Mouse (Mus musculus): ENCODE measurements around the gene Aifm3.

The Aifm3 gene

DNA sequence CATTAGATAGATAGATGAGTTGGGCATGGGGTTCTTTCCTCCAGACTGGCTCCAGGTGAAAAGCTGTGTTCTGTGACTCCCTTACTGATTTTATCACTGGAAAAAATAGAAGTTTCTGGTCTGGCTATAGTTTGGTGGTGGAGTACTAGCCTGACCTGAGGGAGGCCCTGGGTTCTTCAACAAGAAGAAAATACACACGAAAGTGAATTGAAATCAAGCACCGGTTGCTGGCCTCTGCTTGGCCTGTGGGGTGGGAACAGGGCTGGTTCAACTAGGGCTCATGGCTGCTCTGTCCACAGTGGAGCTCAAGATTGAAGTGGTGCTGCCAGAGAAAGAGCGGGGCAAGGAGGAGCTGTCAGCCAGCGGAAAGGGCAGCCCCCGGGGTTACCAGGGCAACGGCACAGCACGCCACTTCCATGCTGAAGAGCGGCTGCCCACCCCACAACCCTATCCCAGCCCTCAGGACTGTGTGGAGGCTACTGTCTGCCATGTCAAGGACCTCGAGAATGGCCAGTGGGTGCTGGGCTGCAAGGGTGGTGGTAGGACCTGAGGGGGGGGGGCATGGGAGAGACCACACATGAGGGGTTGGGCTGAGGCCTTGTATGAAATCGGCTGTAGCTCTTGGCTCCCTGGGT lies 10.0 kb downstream of the Aifm3 start:
- no peak for DNase-seq (ENCODE audit: low read depth)

DNA sequence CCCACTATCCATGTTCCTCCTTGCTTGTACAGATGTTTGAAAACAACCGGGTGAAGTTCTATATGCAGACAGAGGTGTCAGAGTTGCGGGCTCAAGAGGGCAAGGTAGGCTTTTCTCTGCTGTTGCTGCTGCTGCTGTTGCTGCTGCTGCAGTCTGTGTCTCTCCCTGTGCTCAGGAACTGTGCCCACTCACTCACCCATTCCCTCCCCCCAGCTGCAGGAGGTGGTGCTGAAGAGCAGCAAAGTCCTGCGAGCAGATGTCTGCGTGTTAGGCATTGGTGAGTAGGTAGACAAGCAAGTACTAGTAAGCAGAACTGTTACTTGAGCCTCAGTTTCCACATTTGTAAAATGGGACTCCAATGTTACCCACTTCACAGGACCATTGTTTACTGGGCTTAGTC lies 13.3 kb downstream of the Aifm3 start:
- no peak for DNase-seq (ENCODE audit: low read depth)

DNA sequence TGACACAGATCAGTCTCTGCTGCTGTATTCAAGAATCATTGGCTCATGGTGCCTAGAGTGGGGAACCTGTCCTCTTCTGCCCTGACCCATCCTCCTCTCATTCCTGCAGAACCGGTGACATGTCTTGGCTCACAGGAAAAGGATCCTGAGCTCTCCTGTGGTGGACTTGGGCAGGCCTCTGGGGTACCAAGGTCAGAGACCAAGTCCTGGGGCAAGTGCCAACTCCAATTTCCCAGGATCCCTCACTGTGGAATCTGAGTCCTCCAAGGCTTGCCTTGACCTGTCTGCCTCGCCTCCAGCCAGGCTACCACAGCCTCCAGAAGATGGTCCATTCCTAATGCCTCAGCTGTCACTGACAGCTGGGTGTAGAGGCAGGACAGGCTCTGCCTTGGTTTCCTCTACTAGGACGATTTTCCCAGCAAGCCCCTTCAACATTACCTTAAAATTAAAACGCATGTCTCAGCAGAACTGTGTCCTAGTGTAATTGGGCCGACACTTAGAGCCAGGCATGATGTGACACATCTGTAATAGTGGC lies 17.7 kb downstream of the Aifm3 start:
- DNase-seq (ENCODE audit: low read depth): no peak

DNA sequence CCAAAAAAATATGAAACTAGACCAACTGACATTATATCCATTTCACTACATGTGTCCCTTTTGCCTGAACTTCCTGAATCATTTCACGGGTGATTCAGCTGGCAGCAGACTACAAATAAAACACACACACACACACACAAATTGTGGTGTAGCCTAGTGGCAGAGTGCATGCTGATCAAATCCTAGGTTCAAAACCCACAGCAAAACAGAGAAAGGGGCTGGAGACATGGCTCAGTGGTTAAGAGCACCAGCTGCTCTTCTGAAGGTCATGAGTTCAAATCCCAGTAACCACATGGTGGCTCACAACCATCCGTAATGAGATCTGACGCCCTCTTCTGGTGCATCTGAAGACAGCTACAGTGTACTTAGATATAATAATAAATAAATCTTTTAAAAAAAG lies 18.6 kb downstream of the Aifm3 start:
- peak; percentile 28 for DNase-seq (ENCODE audit: low read depth)

DNA sequence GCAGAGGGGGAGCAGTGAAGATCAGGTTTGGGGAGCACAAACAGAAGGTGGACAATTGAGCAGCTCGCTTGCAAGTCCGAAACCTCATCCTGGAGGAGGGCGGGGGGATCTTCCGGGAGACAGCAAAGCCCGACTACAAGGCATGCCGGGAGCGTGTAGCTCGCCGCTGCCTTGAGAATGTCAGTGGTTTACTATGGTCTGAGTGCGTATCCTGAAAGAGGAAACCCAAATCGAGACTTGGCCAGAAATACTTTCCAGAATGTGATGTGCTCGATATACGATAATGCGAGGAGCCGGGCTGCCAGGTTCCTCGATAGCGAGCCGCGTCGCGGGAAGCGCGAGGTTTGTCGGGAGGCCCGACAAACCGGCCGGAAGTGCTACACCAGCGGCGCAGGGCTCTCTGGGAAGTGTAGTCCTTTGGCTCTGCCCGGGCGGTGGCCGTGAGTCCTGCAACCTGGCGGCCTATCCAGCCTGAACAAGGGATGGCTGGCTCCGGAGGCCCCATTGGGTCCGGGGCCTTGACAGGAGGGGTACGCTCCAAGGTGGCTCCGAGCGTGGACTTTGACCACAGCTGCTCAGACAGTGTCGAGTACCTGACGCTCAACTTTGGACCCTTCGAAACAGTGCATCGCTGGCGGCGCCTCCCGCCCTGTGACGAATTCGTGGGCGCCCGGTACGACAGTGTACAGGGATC lies 19.3 kb downstream of the Aifm3 start, which contains the start of gene Lztr1:
Gene Lztr1 (plus strand): TSS at position 143 of the 694 bp plus-strand sequence.
- peak; percentile 93 for DNase-seq (ENCODE audit: low read depth)

DNA sequence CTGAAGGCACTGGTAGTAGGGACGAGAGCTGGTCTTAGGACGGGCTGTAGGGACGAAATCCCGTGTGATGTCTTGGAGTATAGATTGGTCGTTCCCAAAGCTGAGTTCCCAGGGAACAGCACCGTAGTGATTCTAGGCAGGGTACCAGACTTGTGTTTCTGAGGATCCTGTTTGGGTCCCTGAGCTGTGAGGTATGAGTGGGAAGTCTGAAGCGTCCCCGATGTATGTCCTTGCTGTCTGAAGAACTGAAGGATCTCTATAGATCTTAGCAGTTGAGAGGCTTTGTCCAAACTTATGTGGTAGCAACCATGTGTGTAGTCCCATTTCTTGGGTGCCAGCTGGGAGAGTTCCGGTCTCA lies 19.8 kb downstream of the Aifm3 start:
- no peak for DNase-seq (ENCODE audit: low read depth)

DNA sequence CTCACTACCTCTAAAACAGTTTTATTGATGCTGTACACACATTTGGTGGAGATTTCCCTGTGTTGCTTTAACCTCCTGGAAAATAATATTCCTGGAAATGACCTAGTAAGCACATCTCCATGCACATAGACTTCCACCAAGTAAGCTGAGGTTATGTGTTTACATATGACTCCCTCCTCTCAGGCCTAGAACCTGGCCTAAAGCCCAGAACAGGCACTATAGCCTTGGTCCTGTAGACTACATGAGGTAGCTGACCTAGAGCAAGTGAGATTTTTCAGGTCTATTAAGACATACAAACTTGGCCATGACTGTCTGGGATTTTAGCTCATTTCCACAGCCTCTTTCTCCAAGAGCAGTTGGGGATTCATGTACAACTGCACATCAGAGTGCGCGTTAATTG lies 20.7 kb downstream of the Aifm3 start:
- DNase-seq (ENCODE audit: low read depth): peak; percentile 64

DNA sequence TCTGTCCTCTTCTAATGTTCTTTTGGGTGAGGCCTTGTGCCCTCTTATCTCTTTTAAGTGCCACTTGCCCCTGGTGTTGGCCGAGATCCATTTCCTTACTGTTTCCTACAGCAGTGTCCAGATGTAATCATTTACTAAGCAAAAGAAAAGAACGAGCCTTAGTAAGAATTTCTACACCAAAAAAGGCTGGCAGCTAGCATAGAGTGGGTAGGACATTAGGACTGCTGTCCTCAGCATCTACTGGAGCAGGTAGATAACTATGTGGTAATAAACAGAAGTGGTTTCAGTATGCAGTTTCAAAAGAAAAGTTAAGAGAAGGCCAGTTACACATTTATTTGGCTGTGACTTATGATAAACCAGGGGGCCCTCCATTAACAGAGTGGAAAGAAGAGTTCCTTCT lies 21.3 kb downstream of the Aifm3 start:
- DNase-seq (ENCODE audit: low read depth): no peak

DNA sequence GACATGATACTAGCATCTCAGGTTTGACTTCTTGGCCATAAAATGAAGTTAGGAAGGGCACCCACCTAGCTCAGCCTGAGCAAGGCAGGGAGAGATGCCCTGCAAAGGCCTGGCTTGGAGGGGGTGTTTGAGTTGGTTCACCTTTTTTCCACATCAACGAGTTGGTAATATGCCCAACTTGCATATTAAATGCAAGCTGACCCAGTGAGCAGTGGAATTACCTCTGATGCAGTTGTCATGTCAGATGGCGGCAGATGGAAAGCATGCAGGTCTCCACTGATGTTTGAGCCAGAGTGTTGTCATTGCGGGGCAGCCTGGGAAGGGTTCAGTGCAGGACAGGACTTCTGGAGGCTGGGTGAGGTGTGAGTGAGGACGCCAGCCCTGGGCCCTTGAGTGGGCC lies 22.0 kb downstream of the Aifm3 start:
- no peak for DNase-seq (ENCODE audit: low read depth)

DNA sequence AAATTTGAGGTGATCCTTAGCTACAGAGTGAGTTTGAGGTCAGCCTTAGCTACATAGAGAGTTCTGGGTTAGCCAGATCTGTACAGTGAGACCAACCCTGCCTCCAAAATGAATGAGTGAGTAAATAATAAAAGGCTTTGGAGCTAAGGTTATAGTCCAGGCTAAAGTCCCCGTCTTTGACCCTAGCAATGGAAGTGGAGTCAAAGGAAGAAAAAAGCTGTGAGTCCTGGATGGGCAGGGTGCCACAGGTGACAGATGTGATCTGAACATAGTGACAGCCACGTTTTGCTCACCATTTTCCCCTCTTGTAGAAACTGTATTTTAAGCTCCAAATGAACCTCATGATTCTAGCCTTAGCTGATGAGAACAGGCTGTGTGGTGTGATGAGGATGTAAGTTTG lies 29.5 kb downstream of the Aifm3 start:
- DNase-seq (ENCODE audit: low read depth): no peak

DNA sequence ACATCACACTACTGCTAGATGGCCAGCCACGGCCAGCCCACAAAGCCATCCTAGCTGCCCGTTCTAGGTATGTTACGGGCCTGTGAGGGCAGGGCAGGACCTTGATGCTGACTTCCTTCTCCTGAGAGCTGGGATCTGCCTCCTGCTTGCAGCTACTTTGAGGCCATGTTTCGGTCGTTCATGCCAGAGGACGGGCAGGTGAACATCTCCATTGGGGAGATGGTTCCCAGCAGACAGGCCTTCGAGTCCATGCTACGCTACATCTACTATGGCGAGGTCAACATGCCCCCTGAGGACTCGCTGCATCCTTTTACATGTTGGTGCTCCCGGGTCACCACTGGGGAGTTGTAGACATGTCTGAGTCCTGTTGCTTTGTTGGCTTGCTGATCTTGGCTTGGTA lies 34.7 kb downstream of the Aifm3 start:
- no peak for DNase-seq (ENCODE audit: low read depth)

DNA sequence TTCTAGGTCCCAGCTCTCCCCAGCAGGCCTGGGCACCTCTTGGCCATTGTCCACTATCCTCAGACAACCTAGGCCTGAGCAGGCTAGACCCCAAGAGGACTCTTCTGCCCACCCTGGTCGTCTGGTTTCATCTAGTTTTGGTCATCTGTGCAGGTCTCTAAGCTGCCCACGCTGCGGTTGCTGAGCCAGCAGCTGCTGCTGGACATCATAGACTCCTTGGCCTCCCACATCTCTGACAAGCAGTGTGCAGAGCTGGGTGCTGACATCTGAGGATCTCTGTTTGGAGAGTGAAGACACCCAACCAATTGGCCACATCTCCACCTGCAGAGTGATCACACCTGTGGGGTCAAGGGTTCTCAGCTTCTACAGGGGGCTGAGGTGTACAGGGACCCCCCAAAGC lies 36.1 kb downstream of the Aifm3 start:
- DNase-seq (ENCODE audit: low read depth): no peak

DNA sequence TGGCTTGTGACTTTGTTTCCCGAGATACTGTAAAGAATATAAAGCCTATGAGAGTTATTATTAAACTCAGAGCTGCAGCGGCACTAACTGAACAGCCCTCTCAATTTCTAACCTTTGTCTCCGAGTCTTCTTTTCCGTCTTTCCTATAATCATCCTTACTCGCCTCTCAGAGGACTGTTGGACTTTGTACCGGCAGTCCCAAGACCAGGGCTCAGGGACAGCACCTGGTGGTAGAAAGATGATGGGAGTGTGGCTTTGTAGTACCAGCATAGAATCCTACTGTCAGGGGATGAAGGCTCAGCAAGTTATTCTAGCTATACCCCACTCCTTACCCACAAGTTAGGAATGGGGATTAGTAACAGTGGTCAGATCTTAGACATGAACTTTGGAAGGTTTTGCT lies 36.8 kb downstream of the Aifm3 start:
- DNase-seq (ENCODE audit: low read depth): no peak

DNA sequence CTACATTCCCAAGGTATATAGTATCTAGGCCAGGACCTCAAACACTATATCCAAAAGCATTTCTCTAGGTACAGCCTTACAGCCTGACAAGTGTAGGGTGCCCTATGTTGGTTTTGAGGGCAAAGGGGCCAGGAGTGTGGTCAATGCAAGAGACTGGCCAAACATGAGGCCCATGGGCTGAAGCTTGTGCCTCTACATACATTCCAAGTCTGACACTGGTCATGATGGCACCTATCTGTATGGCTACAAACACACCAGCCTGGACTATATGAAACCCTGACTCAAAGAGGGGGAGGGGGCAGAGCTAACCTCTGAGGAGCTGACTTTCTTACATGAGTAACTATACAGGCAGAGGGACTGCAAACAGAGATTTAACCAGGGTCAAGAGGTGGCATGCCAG lies 38.2 kb downstream of the Aifm3 start:
- DNase-seq (ENCODE audit: low read depth): no peak

DNA sequence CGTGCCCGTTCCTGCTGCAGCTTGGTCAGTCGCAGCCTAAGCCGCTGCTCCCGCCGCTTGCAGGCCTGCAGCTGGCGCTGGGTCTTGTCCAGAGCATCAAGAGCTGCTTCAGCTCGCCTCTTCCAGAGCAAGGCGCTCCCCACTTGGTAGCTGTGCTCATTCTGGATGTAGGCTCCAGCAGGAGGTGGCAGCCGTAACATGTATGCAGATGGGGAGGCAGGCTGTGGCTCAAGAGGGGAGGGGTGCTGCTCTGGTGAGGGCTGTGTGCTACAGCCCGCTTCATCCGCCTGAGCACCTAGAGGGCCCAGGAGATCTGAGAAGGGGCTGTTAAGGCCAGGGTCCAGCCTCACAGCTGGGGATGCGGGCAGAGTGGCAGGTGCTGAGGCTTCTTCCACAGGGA lies 38.9 kb downstream of the Aifm3 start:
- DNase-seq (ENCODE audit: low read depth): no peak

DNA sequence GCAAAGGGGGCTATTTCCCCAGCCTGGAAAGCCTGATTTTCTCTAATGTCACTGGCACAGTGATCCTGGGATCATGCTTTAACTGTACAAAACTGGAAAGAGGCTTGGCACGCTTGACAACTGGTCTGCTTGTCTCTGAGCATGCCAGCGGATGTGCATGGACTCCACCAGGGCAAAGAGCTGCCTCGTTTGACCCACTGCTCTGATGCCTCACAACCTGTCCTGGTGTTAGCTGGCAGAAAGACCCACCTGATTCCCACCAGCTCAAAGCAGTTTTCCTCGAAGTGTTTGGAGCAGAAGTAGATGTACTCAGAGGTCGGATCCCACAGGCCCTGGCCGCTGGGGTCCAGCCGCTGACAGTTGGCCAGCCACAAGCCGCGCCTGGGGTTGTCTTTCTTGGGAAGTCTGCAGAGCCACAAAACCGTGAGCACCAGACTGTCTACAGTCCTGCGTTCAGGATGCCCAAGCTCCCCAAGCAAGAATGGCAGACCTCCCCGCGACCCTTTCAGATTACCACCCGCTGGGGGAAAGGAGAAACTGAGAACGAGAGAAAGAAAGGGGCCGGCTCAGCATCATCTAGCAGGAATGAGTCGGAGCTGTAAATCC lies 40.7 kb downstream of the Aifm3 start:
- DNase-seq (ENCODE audit: low read depth): no peak

DNA sequence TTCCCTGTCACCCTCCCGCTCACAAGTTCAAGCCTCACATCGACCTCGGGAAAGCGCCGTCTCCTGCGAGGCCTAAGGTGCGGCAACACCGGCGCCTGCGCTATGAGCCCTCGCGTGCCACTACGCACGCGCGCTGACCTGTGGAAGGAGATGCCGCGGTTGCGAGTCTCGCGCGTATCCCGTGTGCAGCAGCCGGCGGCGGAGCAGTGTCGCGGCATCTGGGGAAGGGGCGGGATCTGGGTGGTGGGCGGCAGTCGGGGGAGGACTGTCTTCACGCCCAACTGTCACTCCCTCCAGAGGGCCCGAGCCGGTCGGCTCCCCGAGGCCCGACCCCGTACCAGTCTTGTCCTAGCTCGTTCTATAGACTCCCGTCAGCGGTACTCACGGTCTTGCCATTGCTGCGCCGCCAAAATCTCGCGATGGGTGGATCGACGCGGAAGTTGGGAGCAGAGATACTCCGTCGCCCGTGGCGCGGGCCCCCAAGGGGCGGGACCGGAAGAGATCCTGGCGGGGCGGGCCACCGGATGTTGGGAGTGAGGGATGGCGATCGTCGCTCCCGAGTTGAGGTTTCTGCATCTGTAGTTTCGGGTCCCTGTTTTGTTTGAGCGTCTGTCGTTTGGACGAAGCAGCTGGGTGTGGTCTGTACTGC lies 41.4 kb downstream of the Aifm3 start, which contains the start of gene Thap7:
Gene Thap7 (minus strand): TSS at position 497 of the 649 bp plus-strand sequence.
- peak; percentile 99 for DNase-seq (ENCODE audit: low read depth)

DNA sequence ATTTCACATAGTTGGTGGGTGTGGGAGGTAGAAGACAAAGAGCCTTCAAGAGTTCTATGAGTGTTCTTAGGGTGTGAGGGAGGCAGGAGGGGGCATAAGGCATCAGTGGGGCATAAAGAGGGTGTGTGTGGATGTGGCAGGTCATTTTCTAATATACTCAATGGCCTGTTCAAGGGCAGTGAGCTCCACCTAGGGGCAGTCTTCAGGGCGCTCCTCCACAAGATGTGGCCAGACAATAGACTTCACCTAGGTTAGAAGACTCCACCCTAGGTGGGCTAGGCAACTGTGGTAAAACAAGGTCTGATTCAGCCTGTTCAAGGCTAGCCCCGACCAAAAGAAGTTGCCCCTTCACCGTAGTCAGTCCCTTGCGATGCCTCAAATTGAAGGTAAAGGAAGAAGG lies 42.9 kb downstream of the Aifm3 start:
- peak; percentile 59 for DNase-seq (ENCODE audit: low read depth)

DNA sequence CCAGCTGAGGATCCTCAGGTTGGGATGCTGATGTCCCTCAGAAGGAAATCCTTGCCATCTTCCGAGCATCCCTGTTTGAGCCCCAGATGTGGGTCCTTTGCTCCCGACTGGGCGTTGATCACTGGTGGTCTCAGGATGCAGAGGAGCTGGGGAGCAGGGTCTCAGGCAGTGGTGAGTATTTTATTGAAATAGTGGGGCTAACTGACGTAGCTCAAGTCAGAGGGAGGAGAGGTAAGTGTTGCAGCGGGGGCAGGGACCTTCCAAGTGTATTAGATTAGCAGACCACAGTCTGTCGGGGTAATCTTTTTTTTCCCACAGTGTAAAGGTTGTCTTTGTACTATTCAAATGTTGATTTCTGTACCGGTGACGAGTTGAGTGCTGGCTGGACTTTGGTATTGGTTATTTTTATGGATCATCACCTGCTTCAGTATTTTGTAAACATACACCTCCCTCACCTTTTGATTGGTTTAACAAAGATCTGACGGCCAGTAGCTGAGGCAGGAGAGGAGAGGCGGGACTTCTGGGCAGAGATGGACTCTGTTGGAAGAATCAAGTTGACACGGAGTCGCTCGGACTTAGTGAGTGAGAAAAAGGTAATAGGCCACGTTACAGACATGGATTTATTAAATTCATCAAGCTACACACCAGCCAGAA lies 43.4 kb downstream of the Aifm3 start:
- no peak for DNase-seq (ENCODE audit: low read depth)

DNA sequence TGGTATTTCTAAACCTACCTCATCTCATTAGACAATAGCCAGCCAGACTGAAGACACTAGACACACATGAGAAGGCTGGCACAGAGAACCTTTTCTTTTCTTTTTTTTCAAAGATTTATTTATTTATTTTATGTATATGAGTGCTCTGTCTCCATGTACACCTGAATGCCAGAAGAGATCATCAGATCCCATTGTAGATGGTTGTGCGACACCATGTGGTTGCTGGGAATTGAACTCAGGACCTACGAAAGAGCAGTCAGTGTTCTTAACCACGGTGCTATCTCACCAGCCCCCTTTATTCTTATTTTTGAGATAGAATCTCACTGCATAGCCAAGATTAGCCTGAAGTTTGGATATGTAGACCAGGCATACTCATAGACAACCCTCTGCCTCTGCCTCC lies 47.2 kb downstream of the Aifm3 start:
- no peak for DNase-seq (ENCODE audit: low read depth)

DNA sequence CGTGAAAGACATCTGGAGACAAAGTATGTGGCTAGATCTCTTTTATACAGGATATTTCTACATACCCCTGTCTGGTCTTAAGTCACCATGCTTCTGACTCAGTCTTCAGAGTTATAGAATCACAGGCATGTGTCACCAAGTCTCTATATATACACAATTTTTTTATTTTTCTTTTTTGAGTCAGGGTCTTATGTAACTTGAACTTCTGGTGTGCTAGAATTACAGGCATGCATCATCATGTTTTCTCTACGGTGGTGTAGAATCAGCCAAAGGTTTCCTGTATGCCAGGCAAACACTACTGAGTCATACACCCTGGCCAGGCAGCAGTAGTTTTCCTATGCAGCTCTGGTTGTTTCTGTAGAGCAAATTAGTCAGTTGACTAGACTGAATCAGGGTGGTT lies 53.2 kb downstream of the Aifm3 start:
- DNase-seq (ENCODE audit: low read depth): peak; percentile 79

DNA sequence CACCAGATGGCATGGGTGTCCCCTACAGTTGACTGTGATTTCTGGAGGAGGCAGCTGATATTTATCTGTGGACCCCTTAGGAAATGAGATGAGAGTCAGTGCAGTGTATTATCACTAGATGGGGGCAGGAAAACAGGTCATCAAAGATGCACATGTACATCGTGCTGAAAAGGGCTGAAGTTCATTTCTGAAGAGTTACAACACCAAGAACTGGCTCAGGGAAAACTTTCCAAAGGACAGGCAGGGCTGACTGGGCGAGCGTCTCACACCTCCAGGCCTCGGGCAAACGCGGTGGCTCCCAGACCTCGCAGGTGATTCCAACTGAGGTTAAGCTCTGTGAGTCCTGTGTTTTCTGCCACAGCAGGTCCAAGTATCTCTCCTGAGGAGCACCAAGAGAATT lies 63.4 kb downstream of the Aifm3 start:
- DNase-seq (ENCODE audit: low read depth): no peak
